Mouse (Mus musculus) testis, adult 10 weeks (tissue): Measurements from ENCODE around the gene Ethe1. TPM values are rescaled to one million over a fixed set of nuclear protein-coding genes. Genes with fewer than 3 reads are reported as not detected.

Source experiments
- polyA plus RNA-seq: library from polyadenylated mRNA; stranded (reverse); fragments of 350-450 nt; fragmentation: Illumina TruSeq; extraction: RNeasy Lipid Tissue Mini Kit (QIAGEN cat#74804); gene quantifications from one replicate; pipeline ENCODE4 v1.2.3, GENCODE M21; 2014; ENCODE audit warnings: low read depth, low replicate concordance

Gene Ethe1
- polyA plus RNA-seq = not detected

DNA sequence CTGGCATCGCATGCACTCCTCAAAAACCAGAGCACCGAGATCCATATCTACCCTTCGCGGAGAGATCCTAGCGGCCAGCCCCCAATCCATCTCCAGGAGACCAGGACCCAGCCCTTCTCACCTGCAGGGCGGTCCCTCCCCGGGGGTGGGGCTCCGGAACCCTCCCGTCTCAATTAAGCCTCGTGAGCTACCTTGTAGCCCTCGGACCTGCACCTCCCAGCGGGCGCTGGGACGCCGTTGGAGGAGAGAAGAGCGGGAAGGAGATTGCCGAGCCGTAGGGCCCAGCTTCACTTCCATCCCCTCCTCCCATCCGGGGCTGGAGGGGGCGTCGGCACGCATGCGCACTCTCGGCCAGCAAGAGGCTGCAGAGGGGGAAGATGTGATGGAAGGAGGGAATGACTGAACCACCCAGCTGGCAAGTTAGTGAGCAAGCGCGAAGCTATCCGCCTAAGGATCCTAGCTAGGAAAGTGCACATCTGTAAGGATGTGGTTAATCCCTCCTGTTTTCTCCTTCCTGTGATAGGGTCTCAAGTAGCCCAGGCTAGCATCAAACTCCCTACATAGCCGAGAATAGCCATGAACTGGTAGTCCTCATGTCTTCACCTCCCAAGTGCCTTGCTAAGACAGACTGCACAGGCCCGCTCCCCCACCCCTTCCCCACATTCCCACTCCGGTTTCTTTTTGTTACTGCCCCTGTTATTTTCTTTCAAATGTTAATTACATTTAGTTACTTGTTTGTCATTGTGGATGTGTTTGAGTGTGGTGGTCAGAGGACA is at the start of gene Ethe1, which contains the start of gene Zfp575:
Ethe1 (plus strand) TSS at position 214 of the 776 bp plus-strand sequence.
Zfp575 (minus strand) TSS at position 312 of the 776 bp plus-strand sequence.

GRCm38 (mm10) chr7:24546068-24546614 is 41.2 kb upstream of the Ethe1 start, which contains the start of the genes Pinlyp and Xrcc1:
TSS of gene Pinlyp (minus strand) at chr7:24546118.
TSS of gene Xrcc1 (plus strand) at chr7:24546289.

DNA sequence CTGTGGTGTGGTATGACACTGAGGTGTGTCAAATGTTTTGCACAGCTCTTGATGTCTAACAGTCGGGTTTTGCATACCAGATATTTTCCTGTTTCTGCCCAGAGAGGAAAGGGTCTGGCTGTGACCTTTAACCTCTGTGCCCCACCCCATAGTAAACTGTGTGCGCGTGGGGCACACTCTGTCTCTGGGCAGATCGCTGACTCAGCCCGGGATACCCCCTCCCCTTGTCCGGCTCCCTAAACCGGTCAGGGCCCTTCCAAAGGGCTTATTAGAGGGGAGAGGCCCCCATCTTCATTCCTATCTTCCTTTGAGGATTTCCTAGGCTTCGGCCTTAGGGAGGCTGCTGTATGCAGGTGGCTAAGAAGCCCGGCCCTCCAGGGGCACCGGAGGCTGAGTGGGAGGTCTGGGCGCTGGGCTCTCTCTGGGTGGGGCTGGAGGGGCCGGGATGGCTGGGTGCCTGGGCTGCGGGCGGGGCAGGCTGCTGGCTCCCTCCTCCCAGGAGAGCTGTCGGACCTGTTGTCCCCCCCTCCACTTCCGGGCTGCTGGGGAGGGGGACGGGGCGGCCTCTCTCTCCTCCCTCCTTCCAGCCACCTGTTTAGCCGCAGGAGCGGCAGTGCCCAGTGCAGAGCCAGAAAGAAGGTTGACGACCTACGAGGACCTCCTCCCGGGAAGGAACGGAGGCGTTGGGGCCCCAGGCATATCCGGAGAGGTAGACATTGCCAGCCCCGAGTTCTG is 23.0 kb downstream of the Ethe1 start, which contains the start of gene Phldb3:
Phldb3 (plus strand) TSS at position 620 of the 735 bp plus-strand sequence.

GRCm38 (mm10) chr7:24636264-24636663 is 48.9 kb downstream of the Ethe1 start, which contains the start of gene Lypd3:
TSS of gene Lypd3 (plus strand) at chr7:24636550.

Other genes starting within 250 kb of the Ethe1 start
- 0.41 TPM for gene Lypd5, start 238.3 kb upstream of the Ethe1 start, polyA plus RNA-seq
- gene Kcnn4, start 217.3 kb upstream of the Ethe1 start, polyA plus RNA-seq = not detected
- 6.5 TPM for gene Smg9, start 187.9 kb upstream of the Ethe1 start, polyA plus RNA-seq
- gene Irgc1, start 135.2 kb upstream of the Ethe1 start, polyA plus RNA-seq = 1.1 TPM
- not detected for gene Plaur, start 125.1 kb upstream of the Ethe1 start, polyA plus RNA-seq
- gene Cadm4, start 105.5 kb upstream of the Ethe1 start, polyA plus RNA-seq = not detected
- gene Zfp428, start 80.5 kb upstream of the Ethe1 start, polyA plus RNA-seq = 0.60 TPM
- gene AC161166.1, start 75.1 kb upstream of the Ethe1 start, polyA plus RNA-seq = 9.5 TPM
- 1.2 TPM for gene Irgq, start 56.9 kb upstream of the Ethe1 start, polyA plus RNA-seq
- gene Pinlyp, start 41.4 kb upstream of the Ethe1 start, polyA plus RNA-seq = not detected
- 2.1 TPM for gene Xrcc1, start 41.3 kb upstream of the Ethe1 start, polyA plus RNA-seq
- not detected for gene Zfp575, start 98 bp downstream of the Ethe1 start, polyA plus RNA-seq
- not detected for gene Phldb3, start 23.2 kb downstream of the Ethe1 start, polyA plus RNA-seq
- gene Lypd3, start 49.0 kb downstream of the Ethe1 start, polyA plus RNA-seq = not detected
- gene Tex101, start 89.1 kb downstream of the Ethe1 start, polyA plus RNA-seq = 85.9 TPM
- 132 TPM for gene BC049730, start 121.7 kb downstream of the Ethe1 start, polyA plus RNA-seq
- gene Gm4763, start 139.4 kb downstream of the Ethe1 start, polyA plus RNA-seq = 106 TPM
- gene Cd177, start 172.8 kb downstream of the Ethe1 start, polyA plus RNA-seq = not detected
- 3.1 TPM for gene Ceacam10, start 189.7 kb downstream of the Ethe1 start, polyA plus RNA-seq